Mouse (Mus musculus) ES-CJ7 (cell line): ENCODE results near the gene Kat2a.

Source experiments
- DNase-seq: peaks from one replicate; pipeline ENCODE4 v3.0.0; 2011; ENCODE audit warnings: low read depth, low spot score

The Kat2a gene

DNA sequence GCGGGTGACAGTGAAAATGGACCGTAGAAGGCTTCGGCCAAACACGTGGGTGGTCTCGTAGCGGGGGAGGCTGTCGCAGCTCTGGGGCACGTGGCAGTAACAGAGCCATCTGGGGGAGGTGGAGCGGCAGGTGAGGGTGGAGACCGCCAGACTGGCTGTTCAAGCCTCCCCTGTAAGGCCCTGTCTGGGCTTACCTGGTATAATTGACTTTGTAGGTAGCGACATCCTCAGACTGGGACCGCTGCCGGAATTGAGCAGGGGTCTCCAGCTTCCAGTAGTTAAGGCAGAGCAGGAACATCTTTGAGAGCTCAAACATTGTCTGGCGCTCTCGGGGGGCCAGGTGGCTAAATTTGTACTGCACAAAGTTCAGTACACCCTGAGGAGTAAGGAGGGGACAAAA is 1.7 kb downstream of the Kat2a start:
- DNase-seq = no peak

DNA sequence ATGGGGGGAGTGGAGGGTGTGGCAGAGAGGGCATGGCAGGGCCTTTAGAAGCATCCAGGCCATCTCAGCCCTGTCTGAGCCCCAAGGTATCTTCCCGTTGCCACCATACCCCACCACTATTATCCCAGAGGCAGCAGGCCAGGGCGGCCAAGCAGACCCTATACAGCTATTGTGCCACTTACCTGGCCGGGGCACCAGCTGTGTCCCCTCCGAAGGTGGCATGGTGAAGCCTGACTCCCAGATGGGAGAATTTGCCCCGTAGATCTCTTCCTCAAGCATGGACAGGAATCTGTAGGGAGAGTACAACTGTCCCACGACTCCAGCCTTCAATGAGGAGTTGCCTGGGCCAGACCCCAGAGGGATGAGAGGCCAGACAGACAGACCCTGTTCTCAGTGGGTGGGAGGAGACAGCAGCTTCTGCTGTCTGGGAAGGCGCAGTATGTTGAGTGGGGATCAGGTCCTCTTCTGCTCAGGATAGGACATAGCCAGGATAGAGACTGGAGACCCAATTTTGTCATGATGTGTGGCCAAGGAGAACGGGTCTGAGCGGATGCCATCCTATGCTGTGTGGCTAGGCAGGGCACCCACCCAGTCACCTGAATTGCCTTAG is 3.0 kb downstream of the Kat2a start:
- DNase-seq = no peak

GRCm38 (mm10) chr11:100705095-100705747 is 7.0 kb downstream of the Kat2a start:
- no peak for DNase-seq

- DNase-seq = no peak
Measured at GRCm38 (mm10) chr11:100703851-100704531, 8.3 kb downstream of the Kat2a start, which contains the start of gene Dhx58. TSS of gene Dhx58 (minus strand) at chr11:100704271.

GRCm38 (mm10) chr11:100703366-100703765 is 8.9 kb downstream of the Kat2a start:
- DNase-seq = no peak

DNA sequence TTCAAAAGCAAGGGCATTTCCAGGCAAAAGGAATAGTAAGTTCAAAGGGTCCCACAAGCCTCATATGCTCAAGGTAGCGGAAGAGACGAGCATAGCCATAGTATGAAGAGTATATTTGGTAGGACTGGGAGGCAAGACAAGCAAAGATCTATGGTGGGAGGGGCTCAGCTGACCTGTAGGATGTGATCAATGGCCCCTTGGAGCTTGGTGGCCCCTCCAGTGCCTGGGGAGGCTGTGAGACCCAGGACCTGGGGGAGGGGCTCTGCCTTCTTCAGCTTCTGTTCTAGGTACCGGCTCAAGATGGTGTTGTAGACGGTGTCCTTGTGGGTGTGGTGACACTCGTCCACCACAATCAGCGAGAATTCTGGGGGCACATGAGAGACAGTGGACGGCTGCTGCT is 9.4 kb downstream of the Kat2a start:
- DNase-seq = no peak

GRCm38 (mm10) chr11:100702081-100702851 is 10.0 kb downstream of the Kat2a start:
- peak; percentile 87 for DNase-seq

GRCm38 (mm10) chr11:100701301-100701700 is 11.0 kb downstream of the Kat2a start:
- peak; percentile 67 for DNase-seq

- no peak for DNase-seq
Measured at GRCm38 (mm10) chr11:100700710-100701109, 11.6 kb downstream of the Kat2a start.

DNA sequence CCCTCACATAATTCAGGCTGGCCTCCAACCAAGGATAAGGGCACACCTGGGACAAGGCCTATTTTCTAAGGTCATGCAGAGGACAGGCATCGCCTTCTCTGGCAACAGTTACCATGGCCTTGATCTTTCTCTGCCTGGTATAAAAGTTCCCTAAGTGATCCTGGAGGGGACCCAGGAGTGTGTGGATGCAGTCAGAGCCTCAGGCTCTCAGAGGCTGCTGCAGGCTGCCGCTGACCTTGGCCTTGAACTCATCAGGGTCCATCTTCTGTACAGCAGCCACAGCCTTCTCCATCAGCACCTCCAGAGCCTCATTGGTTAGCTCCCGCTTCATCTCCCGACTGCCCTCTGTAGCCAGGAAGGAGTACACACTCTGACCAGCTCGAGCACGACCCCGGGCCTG is 14.3 kb downstream of the Kat2a start:
- DNase-seq = no peak

DNA sequence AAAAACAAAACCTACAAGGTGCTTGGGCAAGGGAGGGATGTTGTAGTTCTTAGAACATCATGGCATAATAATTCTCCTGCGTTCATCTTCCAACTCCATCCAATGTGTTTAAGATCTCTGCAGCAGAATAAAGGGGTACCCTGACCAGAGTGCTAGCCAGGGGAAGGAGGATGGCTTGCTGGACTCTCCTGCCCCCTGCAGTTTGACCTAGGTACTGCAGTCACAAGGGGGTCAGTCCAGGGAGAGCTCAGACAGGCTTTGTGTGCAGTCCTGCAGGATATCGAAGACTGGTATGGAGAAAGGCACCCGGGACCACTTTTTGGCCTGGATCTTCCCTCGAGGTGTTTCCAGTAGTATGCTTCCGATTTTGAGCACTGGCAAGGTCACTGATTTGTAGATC is 17.3 kb downstream of the Kat2a start:
- peak; percentile 70 for DNase-seq

GRCm38 (mm10) chr11:100693154-100693553 is 19.1 kb downstream of the Kat2a start:
- DNase-seq = no peak

GRCm38 (mm10) chr11:100692164-100692616 is 20.1 kb downstream of the Kat2a start, which contains the start of gene Zfp385c:
TSS of gene Zfp385c (minus strand) at chr11:100692455.
- DNase-seq = no peak

DNA sequence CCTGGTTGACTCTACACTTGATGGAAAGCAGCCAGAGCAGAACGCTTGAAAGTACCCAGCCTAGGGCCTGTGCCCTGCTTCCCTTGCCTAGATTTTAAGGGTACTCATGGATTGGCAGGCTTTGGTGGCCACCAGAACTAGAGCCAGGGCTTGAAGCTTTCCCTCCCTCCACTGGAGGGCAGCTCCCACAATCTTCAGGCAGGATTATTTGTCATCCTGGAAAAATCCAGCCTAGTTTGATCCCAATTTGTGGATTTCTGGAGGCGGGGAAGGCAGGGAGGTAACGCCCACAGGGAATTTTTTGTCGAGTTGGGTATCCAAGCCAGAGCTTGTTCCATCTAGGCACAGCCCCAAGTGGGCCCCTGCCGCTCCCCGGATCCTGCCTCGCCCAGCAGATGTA is 21.9 kb downstream of the Kat2a start:
- no peak for DNase-seq

GRCm38 (mm10) chr11:100688443-100688842 is 23.8 kb downstream of the Kat2a start:
- DNase-seq = no peak

- no peak for DNase-seq
Measured at GRCm38 (mm10) chr11:100687265-100687664, 25.0 kb downstream of the Kat2a start.

GRCm38 (mm10) chr11:100685371-100685770 is 26.9 kb downstream of the Kat2a start:
- no peak for DNase-seq

DNA sequence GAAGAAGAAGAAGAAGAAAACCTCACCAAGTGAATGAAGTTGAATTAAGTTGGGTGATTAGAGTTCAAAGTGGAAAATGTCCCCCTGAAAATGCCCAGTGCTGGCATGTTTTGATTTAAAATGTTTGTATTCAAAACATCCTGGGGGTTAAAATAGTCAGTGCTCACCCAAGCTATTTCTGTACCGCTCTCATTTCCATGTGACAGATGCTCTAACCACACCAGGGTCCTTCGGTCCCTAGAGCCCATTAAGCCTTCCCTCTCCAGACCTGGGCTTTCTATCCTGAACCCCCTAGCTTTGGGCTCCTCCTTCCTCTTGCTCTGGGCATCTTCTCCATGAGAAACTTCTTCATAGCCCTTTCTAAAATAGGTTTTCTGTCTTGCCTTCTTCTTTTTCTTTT is 28.2 kb downstream of the Kat2a start:
- DNase-seq = no peak

DNA sequence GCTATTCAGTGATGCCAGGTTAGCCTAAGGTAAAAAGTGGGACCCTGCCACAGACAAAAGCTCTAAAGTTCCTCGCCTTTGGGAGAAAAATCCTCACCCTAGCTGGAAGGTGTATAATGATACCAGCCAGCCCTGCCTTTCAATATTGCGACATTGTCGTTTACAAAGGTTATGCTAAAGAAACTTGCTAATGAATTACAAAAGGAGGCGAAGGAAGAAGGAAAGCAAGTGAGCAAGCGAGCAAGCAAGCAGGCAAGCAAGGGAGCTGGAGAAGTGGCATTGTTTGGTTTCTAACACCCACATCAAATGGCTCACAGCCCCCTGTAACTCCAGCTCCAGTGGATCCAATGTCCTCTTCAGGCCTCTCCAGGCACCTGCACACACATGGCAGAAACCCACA is 29.7 kb downstream of the Kat2a start:
- DNase-seq = peak; percentile 76

DNA sequence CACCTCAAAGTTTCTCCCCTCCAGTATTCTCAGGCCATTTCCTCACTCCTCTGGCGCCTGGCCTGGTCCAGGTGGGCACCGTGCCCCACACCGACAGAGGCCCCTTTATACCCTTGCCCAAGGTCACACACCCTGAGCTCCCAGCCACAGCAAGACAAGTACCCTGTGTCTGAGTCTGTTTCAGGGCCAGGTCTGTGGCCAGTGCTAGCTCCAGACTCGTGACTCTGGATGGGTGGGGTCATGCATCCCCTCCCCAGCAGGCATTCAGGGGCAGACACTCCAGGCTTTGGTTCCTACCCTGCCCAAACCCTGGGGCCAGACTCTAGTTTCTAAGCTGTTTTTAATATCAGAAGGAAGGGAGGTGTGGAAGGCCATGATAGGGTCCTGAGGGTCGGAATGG is 30.4 kb downstream of the Kat2a start:
- peak; percentile 70 for DNase-seq

DNA sequence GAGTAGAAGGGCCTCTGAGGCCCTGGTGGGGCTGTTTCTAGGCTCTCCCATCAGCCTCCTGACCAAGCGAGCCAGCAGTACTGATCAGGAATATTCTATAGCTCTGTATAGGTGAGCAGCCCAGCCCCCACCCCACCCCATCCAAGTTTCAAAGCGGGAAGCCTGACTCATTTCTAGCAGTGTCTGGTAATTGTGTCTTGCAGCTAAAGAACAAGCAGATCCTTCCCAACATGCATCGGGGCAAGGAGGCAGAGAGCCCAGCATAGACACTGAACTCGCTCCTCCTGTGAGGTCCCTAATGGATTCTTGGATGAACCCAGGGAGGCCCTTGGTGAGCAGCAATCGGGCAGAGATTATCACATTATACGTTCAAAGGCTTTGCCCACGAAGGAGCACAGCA is 34.5 kb downstream of the Kat2a start:
- no peak for DNase-seq

GRCm38 (mm10) chr11:100673169-100673568 is 39.1 kb downstream of the Kat2a start:
- DNase-seq = peak; percentile 80
